Mouse (Mus musculus) hindbrain, embryonic 10.5 days (tissue): ENCODE data around the gene Gabrg3. TPM values are rescaled to one million over a fixed set of nuclear protein-coding genes. Genes with fewer than 3 reads are reported as not detected.

Experiments
- DNase-seq: peaks from one replicate; pipeline ENCODE4 v3.0.0-alpha.2; 2017; ENCODE audit warnings: low spot score
- H3K27ac ChIP-seq: fragments of 300-500 bp; sonication (generic); 2 replicates; pipeline ENCODE4 v1.5.1; 2016; ENCODE audit warnings: mild to moderate bottlenecking, moderate library complexity
- H3K27me3 ChIP-seq: fragments of 300-500 bp; sonication (generic); 2 replicates; pipeline ENCODE4 v1.6.1; 2016; ENCODE audit warnings: mild to moderate bottlenecking; ENCODE audit not compliant: poor library complexity, insufficient read depth, severe bottlenecking
- H3K36me3 ChIP-seq: fragments of 300-500 bp; sonication (generic); 2 replicates; pipeline ENCODE4 v1.6.1; 2016; ENCODE audit warnings: mild to moderate bottlenecking, moderate library complexity
- H3K4me1 ChIP-seq: fragments of 300-500 bp; sonication (generic); replicated peaks from 2 replicates; pipeline ENCODE4 v1.6.1; 2016; ENCODE audit warnings: mild to moderate bottlenecking
- H3K4me3 ChIP-seq: fragments of 300-500 bp; sonication (generic); 2 replicates; pipeline ENCODE4 v1.5.1; 2016; ENCODE audit warnings: mild to moderate bottlenecking, moderate library complexity
- H3K9me3 ChIP-seq: fragments of 300-500 bp; sonication (generic); 2 replicates; pipeline ENCODE4 v1.6.1; 2016; ENCODE audit warnings: mild to moderate bottlenecking, moderate library complexity
- WGBS: fragments of 180-500 bp; shearing (Covaris S2); methylation state at CpG from one replicate; pipeline ENCODE4 v1.1.7; 2016; 5-methylcytosine and 5-hydroxymethylcytosine counted together
- polyA plus RNA-seq: library from polyadenylated mRNA; unstranded; fragments of >200 nt; fragmentation: Nextera tagmentation; extraction: Ambion mirVana; gene quantifications from 2 replicates; pipeline ENCODE4 v1.2.1, GENCODE M21; 2016

The Gabrg3 gene
- polyA plus RNA-seq, 1 experiment from 2014 or later, result not detected

- H3K27me3 ChIP-seq, result no peaks in the 10 kb centered on the region
- H3K4me1 ChIP-seq, result no peaks in the 10 kb centered on the region
- no peak for DNase-seq
- 88% methylated on average over 4 of the region's 4 CpGs for WGBS
- H3K4me3 ChIP-seq, result no peak overlapping the region
- 0 out of 2 replicates have a peak, but pooled peaks cover 4% of the 10 kb centered on the region for H3K9me3 ChIP-seq
- no peaks in the 10 kb centered on the region for H3K36me3 ChIP-seq
- no peak overlapping the region for H3K27ac ChIP-seq
Observed at GRCm38 (mm10) chr7:57138072-57138704, 248.8 kb downstream of the Gabrg3 start.

- Histone ChIP-seq H3K9me3 (no peaks in the 10 kb centered on the region), H3K4me3 (no peak overlapping the region), H3K27me3 (no peaks in the 10 kb centered on the region), H3K27ac (no peak overlapping the region), H3K36me3 (no peaks in the 10 kb centered on the region), H3K4me1 (no peaks in the 10 kb centered on the region)
- DNase-seq, result no peak
- 82% methylated on average over 4 of the region's 4 CpGs for WGBS
Observed at GRCm38 (mm10) chr7:57133009-57133408, 254.0 kb downstream of the Gabrg3 start.

- Histone ChIP-seq H3K9me3 (no peaks in the 10 kb centered on the region), H3K27ac (no peak overlapping the region), H3K4me3 (no peak overlapping the region), H3K36me3 (no peaks in the 10 kb centered on the region), H3K4me1 (no peaks in the 10 kb centered on the region), H3K27me3 (no peaks in the 10 kb centered on the region)
- no peak for DNase-seq
- WGBS, result 81% methylated on average over 2 of the region's 2 CpGs
Observed at GRCm38 (mm10) chr7:57132471-57132870, 254.5 kb downstream of the Gabrg3 start.

GRCm38 (mm10) chr7:57100065-57100464 lies 286.9 kb downstream of the Gabrg3 start:
- 83% methylated on average over 3 of the region's 3 CpGs for WGBS
- no peak overlapping the region for H3K27ac ChIP-seq
- no peak for DNase-seq
- H3K4me1 ChIP-seq, result no peaks in the 10 kb centered on the region
- H3K36me3 ChIP-seq, result no peaks in the 10 kb centered on the region
- no peak overlapping the region for H3K4me3 ChIP-seq
- H3K9me3 ChIP-seq, result no peaks in the 10 kb centered on the region
- no peaks in the 10 kb centered on the region for H3K27me3 ChIP-seq

GRCm38 (mm10) chr7:57082071-57082470 lies 304.9 kb downstream of the Gabrg3 start:
- Histone ChIP-seq H3K4me3 (no peak overlapping the region), H3K27ac (no peak overlapping the region), H3K9me3 (no peaks in the 10 kb centered on the region), H3K4me1 (no peaks in the 10 kb centered on the region), H3K27me3 (no peaks in the 10 kb centered on the region), H3K36me3 (no peaks in the 10 kb centered on the region)
- DNase-seq, result no peak
- 74% methylated on average over 3 of the region's 3 CpGs for WGBS

GRCm38 (mm10) chr7:57071435-57072160 lies 315.4 kb downstream of the Gabrg3 start:
- no peaks in the 10 kb centered on the region for H3K9me3 ChIP-seq
- DNase-seq, result no peak

GRCm38 (mm10) chr7:57065398-57065797 lies 321.6 kb downstream of the Gabrg3 start:
- H3K36me3 ChIP-seq, result no peaks in the 10 kb centered on the region
- no peaks in the 10 kb centered on the region for H3K4me1 ChIP-seq
- no peaks in the 10 kb centered on the region for H3K9me3 ChIP-seq
- 88% methylated on average over 3 of the region's 3 CpGs for WGBS
- no peak overlapping the region for H3K27ac ChIP-seq
- H3K27me3 ChIP-seq, result no peaks in the 10 kb centered on the region
- H3K4me3 ChIP-seq, result no peak overlapping the region
- no peak for DNase-seq

More at GRCm38 (mm10) chr7:57071435-57072160, 315.4 kb downstream of the Gabrg3 start:
- 88% methylated on average over 2 of the region's 2 CpGs for WGBS
- H3K27me3 ChIP-seq, result no peaks in the 10 kb centered on the region
- no peak overlapping the region for H3K4me3 ChIP-seq
- H3K27ac ChIP-seq, result no peak overlapping the region
- H3K36me3 ChIP-seq, result no peaks in the 10 kb centered on the region
- H3K4me1 ChIP-seq, result no peaks in the 10 kb centered on the region

- no peak overlapping the region for H3K4me3 ChIP-seq
- H3K27me3 ChIP-seq, result no peaks in the 10 kb centered on the region
- DNase-seq, result no peak
- H3K36me3 ChIP-seq, result no peaks in the 10 kb centered on the region
- 92% methylated on average over 1 of the region's 1 CpGs for WGBS
- H3K4me1 ChIP-seq, result no peaks in the 10 kb centered on the region
- no peaks in the 10 kb centered on the region for H3K9me3 ChIP-seq
- no peak overlapping the region for H3K27ac ChIP-seq
Observed at GRCm38 (mm10) chr7:57050906-57051635, 335.9 kb downstream of the Gabrg3 start.

GRCm38 (mm10) chr7:57037861-57038421 lies 349.0 kb downstream of the Gabrg3 start:
- Histone ChIP-seq H3K9me3 (no peaks in the 10 kb centered on the region), H3K27ac (no peak overlapping the region), H3K27me3 (no peaks in the 10 kb centered on the region), H3K36me3 (no peaks in the 10 kb centered on the region), H3K4me1 (0 out of 2 replicates have a peak, but pooled peaks cover 5% of the 10 kb centered on the region), H3K4me3 (no peak overlapping the region)
- no peak for DNase-seq
- WGBS, result 25% methylated on average over 2 of the region's 2 CpGs

GRCm38 (mm10) chr7:57000585-57001261 lies 386.3 kb downstream of the Gabrg3 start:
- Histone ChIP-seq H3K4me1 (no peaks in the 10 kb centered on the region), H3K4me3 (no peak overlapping the region), H3K27me3 (no peaks in the 10 kb centered on the region), H3K9me3 (no peaks in the 10 kb centered on the region), H3K36me3 (no peaks in the 10 kb centered on the region), H3K27ac (no peak overlapping the region)
- 89% methylated on average over 3 of the region's 3 CpGs for WGBS
- no peak for DNase-seq

- no peak for DNase-seq
- WGBS, result 93% methylated on average over 2 of the region's 2 CpGs
- H3K4me3 ChIP-seq, result no peak overlapping the region
- H3K27ac ChIP-seq, result no peak overlapping the region
- no peaks in the 10 kb centered on the region for H3K4me1 ChIP-seq
- no peaks in the 10 kb centered on the region for H3K9me3 ChIP-seq
- no peaks in the 10 kb centered on the region for H3K27me3 ChIP-seq
- no peaks in the 10 kb centered on the region for H3K36me3 ChIP-seq
Observed at GRCm38 (mm10) chr7:56997713-56998624, 389.0 kb downstream of the Gabrg3 start.

- 74% methylated on average over 2 of the region's 2 CpGs for WGBS
- no peaks in the 10 kb centered on the region for H3K9me3 ChIP-seq
- H3K27ac ChIP-seq, result no peak overlapping the region
- H3K4me3 ChIP-seq, result no peak overlapping the region
- no peaks in the 10 kb centered on the region for H3K27me3 ChIP-seq
- no peaks in the 10 kb centered on the region for H3K36me3 ChIP-seq
- no peaks in the 10 kb centered on the region for H3K4me1 ChIP-seq
- no peak for DNase-seq
Observed at GRCm38 (mm10) chr7:56946398-56946797, 440.6 kb downstream of the Gabrg3 start.
